Mouse (Mus musculus) testis, adult 2 months (tissue): ENCODE data around the gene 9230102O04Rik. TPM values are rescaled to one million over a fixed set of nuclear protein-coding genes. Genes with fewer than 3 reads are reported as not detected.

ENCODE experiments used
- H3K27ac ChIP-seq: fragments of 200-500 bp; 2 replicates; pipeline ENCODE4 v1.5.1; 2012; ENCODE audit warnings: low read depth, low read length; ENCODE audit not compliant: control insufficient read depth, insufficient read depth
- H3K27me3 ChIP-seq: fragments of 200-500 bp; 2 replicates; pipeline ENCODE4 v1.6.1; 2012; ENCODE audit warnings: mild to moderate bottlenecking, low read length, moderate library complexity; ENCODE audit not compliant: control insufficient read depth, insufficient read depth
- H3K36me3 ChIP-seq: fragments of 200-500 bp; 2 replicates; pipeline ENCODE4 v1.6.1; 2012; ENCODE audit warnings: mild to moderate bottlenecking, low read length; ENCODE audit not compliant: control insufficient read depth, insufficient read depth
- H3K4me1 ChIP-seq: fragments of 200-500 bp; 2 replicates; pipeline ENCODE4 v1.6.1; 2012; ENCODE audit warnings: low read length; ENCODE audit not compliant: control insufficient read depth, insufficient read depth
- H3K4me3 ChIP-seq: fragments of 200-500 bp; 2 replicates; pipeline ENCODE4 v1.5.1; 2012; ENCODE audit warnings: low read depth, mild to moderate bottlenecking, low read length, moderate library complexity, mixed read lengths; ENCODE audit not compliant: control insufficient read depth
- CTCF ChIP-seq: fragments of 200-500 bp; IDR thresholded peaks from 2 replicates; pipeline ENCODE4 v1.5.1; 2012; ENCODE audit warnings: low read depth, mild to moderate bottlenecking, inconsistent platforms, low read length, moderate library complexity; ENCODE audit not compliant: control insufficient read depth, insufficient read depth, insufficient replicate concordance
- POLR2A ChIP-seq: fragments of 200-500 bp; IDR thresholded peaks from 2 replicates; pipeline ENCODE4 v1.6.1; 2012; ENCODE audit warnings: low read depth, mild to moderate bottlenecking, inconsistent platforms, low read length, moderate library complexity; ENCODE audit not compliant: control insufficient read depth
- polyA plus RNA-seq: library from polyadenylated mRNA; depleted of rRNA; stranded (reverse); fragments of >200 nt; gene quantifications from 2 replicates; pipeline ENCODE4 v1.2.3, GENCODE M21; 2012; rRNA removed

Gene 9230102O04Rik
- polyA plus RNA-seq, result 0.75 TPM in 1 of 2 replicates, not detected in the other

- TF ChIP-seq CTCF, result peak; percentile 27; the same call in 1 of the 2 replicates
- no peak for TF ChIP-seq POLR2A
- H3K4me1 ChIP-seq, result peaks cover 9% of the 10 kb centered on the region
- H3K36me3 ChIP-seq, result no peaks in the 10 kb centered on the region
- H3K4me3 ChIP-seq, result peak within 1 kb of the TSS; percentile 3; the same call in 1 of the 2 replicates
- H3K27me3 ChIP-seq, result peaks cover 2% of the 10 kb centered on the region
- H3K27ac ChIP-seq, result no peak within 1 kb of the TSS
Measured at GRCm38 (mm10) chr2:9888913-9889650, at the start of gene 9230102O04Rik. 9230102O04Rik (minus strand) TSS chr2:9889540.

GRCm38 (mm10) chr2:9935965-9936364 lies 46.6 kb upstream of the 9230102O04Rik start:
- TF ChIP-seq POLR2A (no peak), CTCF (no peak)
- no peak overlapping the region for H3K27ac ChIP-seq
- no peak overlapping the region for H3K4me3 ChIP-seq
- no peaks in the 10 kb centered on the region; the same call in 1 of the 2 replicates for H3K36me3 ChIP-seq
- H3K27me3 ChIP-seq, result no peaks in the 10 kb centered on the region
- no peaks in the 10 kb centered on the region for H3K4me1 ChIP-seq

GRCm38 (mm10) chr2:9926905-9927283 lies 37.6 kb upstream of the 9230102O04Rik start:
- no peaks in the 10 kb centered on the region for H3K36me3 ChIP-seq
- H3K4me3 ChIP-seq, result no peak overlapping the region
- H3K27ac ChIP-seq, result no peak overlapping the region
- TF ChIP-seq POLR2A, result no peak
- TF ChIP-seq CTCF, result no peak
- no peaks in the 10 kb centered on the region for H3K4me1 ChIP-seq
- no peaks in the 10 kb centered on the region for H3K27me3 ChIP-seq

- H3K36me3 ChIP-seq, result no peaks in the 10 kb centered on the region
- TF ChIP-seq POLR2A, result no peak
- no peak for TF ChIP-seq CTCF
Measured at GRCm38 (mm10) chr2:9926194-9926904, 37.0 kb upstream of the 9230102O04Rik start.

GRCm38 (mm10) chr2:9918691-9919471 lies 29.5 kb upstream of the 9230102O04Rik start:
- H3K4me1 ChIP-seq, result no peaks in the 10 kb centered on the region
- TF ChIP-seq POLR2A, result no peak
- no peak for TF ChIP-seq CTCF
- H3K27me3 ChIP-seq, result no peaks in the 10 kb centered on the region
- H3K36me3 ChIP-seq, result no peaks in the 10 kb centered on the region; the same call in 1 of the 2 replicates
- no peak overlapping the region for H3K27ac ChIP-seq
- H3K4me3 ChIP-seq, result no peak overlapping the region

More at GRCm38 (mm10) chr2:9926194-9926904, 37.0 kb upstream of the 9230102O04Rik start:
- H3K4me1 ChIP-seq, result no peaks in the 10 kb centered on the region
- no peaks in the 10 kb centered on the region for H3K27me3 ChIP-seq
- no peak overlapping the region for H3K27ac ChIP-seq
- no peak overlapping the region for H3K4me3 ChIP-seq

- no peaks in the 10 kb centered on the region for H3K4me1 ChIP-seq
- H3K36me3 ChIP-seq, result no peaks in the 10 kb centered on the region; the same call in 1 of the 2 replicates
- no peak overlapping the region for H3K4me3 ChIP-seq
- H3K27ac ChIP-seq, result no peak overlapping the region
- TF ChIP-seq CTCF (no peak), POLR2A (no peak)
- no peaks in the 10 kb centered on the region for H3K27me3 ChIP-seq
Measured at GRCm38 (mm10) chr2:9917602-9918001, 28.3 kb upstream of the 9230102O04Rik start.
